Mouse (Mus musculus) C2C12 (cell line): ENCODE data around the gene Vtn.

Experiments
- CTCF ChIP-seq: IDR thresholded peaks from one replicate; pipeline ENCODE4 v1.5.1; 2011; ENCODE audit not compliant: control insufficient read depth, insufficient read depth, insufficient read length
- MAX ChIP-seq: IDR thresholded peaks from one replicate; pipeline ENCODE4 v1.6.1; 2011; ENCODE audit warnings: mild to moderate bottlenecking, control low read depth
- MYOD1 ChIP-seq: IDR thresholded peaks from one replicate; pipeline ENCODE4 v1.6.1; 2011; ENCODE audit warnings: low read depth; ENCODE audit not compliant: control insufficient read depth, insufficient read length
- MYOG ChIP-seq: IDR thresholded peaks from one replicate; pipeline ENCODE4 v1.6.1; 2011; ENCODE audit not compliant: control insufficient read depth, insufficient read length; ENCODE audit errors: extremely low read depth
- USF1 ChIP-seq: IDR thresholded peaks from one replicate; pipeline ENCODE4 v1.6.1; 2011; ENCODE audit warnings: low read depth, mild to moderate bottlenecking, control low read depth, moderate library complexity

DNA sequence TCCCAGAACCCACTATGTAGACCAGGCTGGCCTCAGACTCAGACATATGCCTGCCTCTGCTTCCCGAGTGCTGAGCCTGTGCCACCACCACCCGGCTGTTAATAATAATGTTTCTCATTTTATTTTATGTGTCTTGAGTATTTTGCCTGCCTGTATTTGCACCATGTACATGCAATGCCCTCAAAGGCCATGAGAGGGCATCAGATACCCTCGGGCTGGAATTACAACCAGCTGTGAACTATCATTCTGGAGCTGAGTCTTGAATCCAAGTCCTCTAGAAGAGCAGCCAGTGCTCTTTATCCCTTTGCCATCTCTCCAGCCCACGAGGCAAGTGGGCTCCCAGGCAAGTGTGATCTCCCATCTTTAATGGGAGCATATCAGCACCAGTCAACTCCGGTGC lies 43.6 kb upstream of the Vtn start:
- TF ChIP-seq CTCF (peak; percentile 12), USF1 (no peak), MYOD1 (no peak), MYOG (no peak), MAX (no peak)
